Mouse (Mus musculus): ENCODE results near the gene Gxylt2. TPM values are rescaled to one million over a fixed set of nuclear protein-coding genes. Genes with fewer than 3 reads are reported as not detected.

The Gxylt2 gene
- total RNA-seq, 2 experiments from 2014 or later: 1.2 to 1.6 TPM

DNA sequence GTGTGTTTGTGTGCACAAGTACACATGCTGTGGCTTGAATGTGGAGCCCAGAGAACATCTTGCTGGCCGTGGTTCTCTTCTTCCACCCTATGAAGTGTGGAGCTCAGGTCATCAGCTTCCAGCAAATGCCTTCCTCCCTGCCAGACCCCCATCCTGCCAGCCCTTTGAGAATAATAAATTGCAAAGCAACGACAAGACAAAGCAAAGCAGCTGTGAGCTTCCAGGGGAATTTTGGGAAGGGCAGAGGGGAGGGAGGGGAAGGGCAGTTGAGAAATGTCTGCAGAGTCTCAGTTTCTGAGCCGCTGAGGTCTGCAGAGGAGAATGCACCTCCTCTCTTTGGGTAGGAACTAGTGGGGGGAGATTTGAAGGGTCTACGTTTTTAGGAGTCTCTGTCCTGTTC lies 75.9 kb downstream of the Gxylt2 start:
- no peak for TF ChIP-seq CTCF (IDR thresholded peaks at IDR 0.05)
- H3K27ac ChIP-seq: no peak overlapping the region
- DNase-seq (ENCODE audit: extremely low spot score in 1 of 2, low spot score in 2 of 2): no peak
- intact Hi-C loops (cut with DNase I): no loop called here
- no peak overlapping the region for H3K4me3 ChIP-seq

DNA sequence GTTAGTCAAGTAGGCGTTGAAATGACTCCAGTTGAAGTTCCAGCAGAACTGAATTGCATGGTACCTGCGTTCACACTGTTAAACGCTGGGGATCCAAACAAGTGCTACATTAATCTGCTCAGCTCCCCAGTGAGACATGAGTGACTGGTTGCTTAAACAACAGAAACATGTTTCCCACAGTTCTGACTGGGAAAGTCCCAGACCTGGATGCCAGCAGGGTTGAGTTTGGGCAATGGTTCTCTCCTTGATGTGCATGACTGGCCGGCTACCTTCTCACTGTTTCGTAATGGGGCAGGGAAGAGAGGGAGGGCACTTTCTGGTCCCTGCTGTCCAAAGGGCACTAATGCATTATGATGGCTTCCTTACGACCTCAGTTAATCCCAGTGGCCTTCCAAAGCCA lies 77.1 kb downstream of the Gxylt2 start:
- intact Hi-C loops (cut with DNase I): no loop called here
- no peak for TF ChIP-seq CTCF (IDR thresholded peaks at IDR 0.05)
- Histone ChIP-seq H3K4me3 (no peak overlapping the region), H3K27ac (no peak overlapping the region)
- no peak for DNase-seq (ENCODE audit: extremely low spot score in 1 of 2, low spot score in 2 of 2)

DNA sequence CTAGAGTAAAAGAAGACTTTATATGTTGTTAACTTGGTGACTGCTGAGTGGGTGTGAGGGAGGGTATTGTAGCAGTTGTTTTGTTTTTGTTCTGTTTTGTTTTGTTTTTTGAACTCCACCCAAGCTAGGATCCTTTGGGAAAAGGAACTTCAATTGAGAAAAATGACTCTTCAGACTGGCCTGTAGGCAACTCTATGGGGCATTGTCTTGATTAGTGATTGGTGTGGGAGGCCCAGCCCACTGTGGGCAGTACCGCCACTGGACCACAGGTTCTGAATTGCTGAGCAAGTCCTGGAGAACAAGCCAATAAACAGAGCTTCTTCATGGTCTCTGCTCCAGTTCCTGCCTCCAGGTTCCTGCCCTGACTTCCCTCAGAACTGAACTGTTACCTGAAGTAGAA lies 83.2 kb downstream of the Gxylt2 start:
- no peak overlapping the region for H3K4me3 ChIP-seq
- TF ChIP-seq CTCF (IDR thresholded peaks at IDR 0.05): no peak
- no peak overlapping the region for H3K27ac ChIP-seq
- intact Hi-C loops (cut with DNase I): no loop called here
- DNase-seq (ENCODE audit: extremely low spot score in 1 of 2, low spot score in 2 of 2): no peak

DNA sequence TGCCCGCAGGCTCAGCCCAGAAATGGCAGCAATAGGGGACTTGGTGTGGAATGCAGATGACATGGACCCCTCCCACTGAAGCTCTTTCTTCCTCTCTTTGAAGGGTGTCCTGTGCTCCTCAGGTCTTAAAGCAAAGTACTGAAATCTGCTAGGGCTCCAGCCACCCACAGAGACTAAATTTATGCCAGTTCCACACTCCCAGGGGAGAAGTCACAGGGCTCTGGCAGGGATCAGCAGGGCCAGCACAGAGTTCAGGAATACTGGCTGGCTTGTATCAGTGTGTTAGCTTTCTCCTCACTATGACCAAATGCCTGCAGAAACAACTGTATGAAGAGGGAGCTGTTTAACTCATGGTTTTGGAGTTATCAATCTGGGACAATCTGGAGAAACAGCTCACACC lies 84.6 kb downstream of the Gxylt2 start:
- no peak overlapping the region for H3K27ac ChIP-seq
- TF ChIP-seq CTCF (IDR thresholded peaks at IDR 0.05): no peak
- intact Hi-C loops (cut with DNase I): no loop called here
- no peak overlapping the region for H3K4me3 ChIP-seq
- DNase-seq (ENCODE audit: extremely low spot score in 1 of 2, low spot score in 2 of 2): no peak

DNA sequence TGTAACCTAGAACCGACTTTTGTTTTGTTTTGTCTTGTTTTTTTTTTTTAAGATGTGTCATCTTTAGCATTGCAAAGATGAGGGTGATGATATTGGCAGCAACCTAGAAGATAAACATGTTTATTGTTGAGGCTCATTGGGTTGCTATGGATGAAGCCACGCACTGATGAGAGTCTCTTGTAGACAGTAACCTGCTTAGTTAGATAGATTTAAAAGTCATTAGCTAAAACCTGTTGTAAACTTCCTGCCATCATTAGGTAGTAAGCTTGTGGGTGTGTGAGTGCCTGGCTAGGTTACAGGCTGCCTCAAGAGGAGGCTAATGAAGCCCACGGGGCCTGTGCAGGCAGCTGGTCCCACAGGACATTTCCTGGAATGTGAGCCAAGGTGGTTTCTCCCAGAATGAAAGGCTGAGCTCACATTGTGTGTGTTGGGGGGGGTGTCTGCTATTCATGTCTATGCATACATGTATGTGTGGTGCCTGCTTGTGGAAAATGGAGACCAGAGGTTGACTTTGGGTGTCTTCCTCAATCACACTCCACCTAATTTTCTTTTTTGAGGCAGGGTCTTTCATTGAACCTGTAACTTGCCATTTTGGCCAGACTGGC lies 87.6 kb downstream of the Gxylt2 start:
- intact Hi-C loops (cut with DNase I): no loop called here
- no peak for TF ChIP-seq CTCF (IDR thresholded peaks at IDR 0.05)
- Histone ChIP-seq H3K4me3 (no peak overlapping the region), H3K27ac (no peak overlapping the region)
- DNase-seq (ENCODE audit: extremely low spot score in 1 of 2, low spot score in 2 of 2): no peak

DNA sequence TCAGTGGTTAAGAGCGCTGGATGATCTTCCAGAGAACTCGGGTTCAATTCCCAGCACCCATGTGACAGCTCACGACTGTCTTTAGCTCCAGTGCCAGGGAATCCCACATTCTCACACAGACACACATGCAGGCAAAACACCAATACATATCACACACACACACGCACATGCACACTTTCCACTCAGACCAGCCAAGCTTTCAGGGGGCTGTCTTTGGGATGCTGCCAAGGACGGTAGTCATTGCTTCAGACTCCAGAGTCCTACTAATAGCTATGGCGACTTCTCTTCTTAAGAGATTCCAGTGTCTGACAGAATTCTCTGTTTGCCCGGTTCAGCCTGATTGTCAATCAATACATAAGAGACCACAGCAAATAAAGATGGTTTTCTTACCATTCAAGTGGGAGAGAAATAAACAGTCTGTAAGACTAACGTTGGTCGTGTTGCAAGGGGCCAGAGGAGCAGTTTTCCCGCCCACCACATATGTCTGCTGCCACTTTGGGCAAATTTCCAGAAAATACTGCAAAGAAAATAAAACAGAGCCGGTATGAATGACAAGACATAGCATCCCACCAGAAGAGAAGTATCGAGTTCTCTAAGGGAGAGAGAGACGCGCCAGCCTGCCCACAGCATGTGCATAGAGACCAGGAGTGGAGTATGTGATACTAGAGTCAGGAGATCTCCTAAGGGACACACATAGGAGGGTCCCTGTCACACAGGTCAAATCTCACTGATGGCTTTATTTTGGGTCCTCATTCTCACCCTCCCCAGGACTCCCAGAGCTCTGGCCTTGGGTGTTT lies 88.6 kb downstream of the Gxylt2 start:
- no peak overlapping the region for H3K4me3 ChIP-seq
- no peak for TF ChIP-seq CTCF (IDR thresholded peaks at IDR 0.05)
- no peak overlapping the region for H3K27ac ChIP-seq
- DNase-seq (ENCODE audit: extremely low spot score in 1 of 2, low spot score in 2 of 2): no peak
- intact Hi-C loops (cut with DNase I): no loop called here

DNA sequence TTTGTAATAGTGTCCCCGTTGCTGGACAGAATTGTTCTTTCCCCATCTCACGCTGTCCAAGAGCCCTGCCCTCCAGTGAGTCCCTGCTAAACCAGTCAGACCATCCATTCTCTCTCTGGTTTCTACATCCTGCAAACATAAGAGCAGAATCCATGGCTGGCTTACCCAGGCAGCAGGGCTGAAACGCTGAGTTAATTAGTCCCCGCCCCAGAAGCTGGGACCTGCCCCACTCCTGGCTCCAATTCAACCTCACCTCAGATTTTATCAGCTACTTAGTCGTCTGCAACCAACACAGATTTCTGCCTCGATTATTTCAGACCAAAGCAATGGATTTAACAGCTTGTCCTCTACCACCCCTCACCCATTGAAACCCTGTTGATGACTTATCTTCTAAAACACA lies 91.3 kb downstream of the Gxylt2 start:
- no peak overlapping the region for H3K4me3 ChIP-seq
- intact Hi-C loops (cut with DNase I): no loop called here
- no peak overlapping the region for H3K27ac ChIP-seq
- DNase-seq (ENCODE audit: extremely low spot score in 1 of 2, low spot score in 2 of 2): no peak
- no peak for TF ChIP-seq CTCF (IDR thresholded peaks at IDR 0.05)

DNA sequence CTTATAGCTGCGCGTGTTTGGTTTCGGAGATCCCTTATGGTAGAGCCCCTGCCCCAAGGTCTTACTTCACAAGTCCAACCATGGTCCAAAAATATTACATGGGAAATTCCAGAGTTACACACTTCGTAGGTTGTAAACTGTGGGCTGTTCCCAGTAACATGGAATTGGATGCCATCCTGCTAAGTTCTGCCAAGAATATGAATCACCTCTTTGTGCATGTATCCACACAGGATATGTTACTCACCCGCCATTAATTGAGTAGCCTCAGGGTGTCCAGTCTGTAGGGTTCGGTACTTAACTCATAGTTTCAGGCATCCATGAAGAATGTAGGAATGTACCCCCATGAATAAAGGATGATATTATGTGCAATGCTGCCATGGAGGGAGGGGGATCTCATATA lies 94.8 kb downstream of the Gxylt2 start:
- no peak for DNase-seq (ENCODE audit: extremely low spot score in 1 of 2, low spot score in 2 of 2)
- H3K27ac ChIP-seq: no peak overlapping the region
- no peak overlapping the region for H3K4me3 ChIP-seq
- intact Hi-C loops (cut with DNase I): no loop called here
- no peak for TF ChIP-seq CTCF (IDR thresholded peaks at IDR 0.05)

DNA sequence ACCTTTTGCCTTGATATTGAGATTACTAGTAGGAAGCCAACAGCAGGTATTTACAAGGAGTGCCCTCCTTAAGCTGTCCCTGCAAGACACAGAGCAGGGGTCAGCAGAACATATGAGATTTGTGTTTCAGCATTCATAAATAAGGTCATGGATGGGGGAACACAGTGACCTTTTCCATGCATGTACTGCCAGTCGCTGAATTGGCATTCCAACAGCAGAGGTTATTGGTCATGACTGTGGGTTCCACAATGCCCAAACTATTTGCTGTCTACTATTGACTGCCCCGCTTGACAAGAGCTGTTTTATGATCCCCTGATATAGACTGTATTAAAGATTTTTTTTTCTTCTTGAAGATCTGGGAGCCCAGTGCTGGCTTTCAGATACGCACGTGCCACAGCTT lies 95.2 kb downstream of the Gxylt2 start:
- TF ChIP-seq CTCF (IDR thresholded peaks at IDR 0.05): no peak
- H3K4me3 ChIP-seq: no peak overlapping the region
- no peak for DNase-seq (ENCODE audit: extremely low spot score in 1 of 2, low spot score in 2 of 2)
- H3K27ac ChIP-seq: no peak overlapping the region
- intact Hi-C loops (cut with DNase I): loop anchor here (2.0 kb wide), 1 partner anchor 67 kb away; no protein-coding TSS in a partner anchor

DNA sequence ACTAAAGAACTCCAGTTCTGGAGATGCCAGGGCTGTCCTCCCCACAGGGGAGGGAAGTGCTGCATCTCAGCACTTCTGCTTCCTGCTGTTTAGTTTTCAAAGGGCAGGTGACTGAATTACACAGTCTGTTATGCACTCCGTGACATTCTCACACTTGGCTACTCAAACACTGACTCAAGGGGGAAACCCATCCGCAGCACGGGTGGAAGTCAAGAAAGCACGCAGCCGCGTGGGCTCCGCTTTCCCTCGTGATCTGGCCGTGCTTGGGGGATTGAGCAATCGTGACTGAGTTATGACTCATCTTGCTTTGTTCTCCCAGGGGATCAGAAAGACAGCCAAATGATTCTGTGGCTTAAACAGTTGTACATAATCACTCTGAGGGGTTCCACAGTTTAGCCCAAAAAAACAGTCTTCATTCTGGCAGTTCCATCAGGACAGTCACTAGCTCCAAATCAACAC lies 96.0 kb downstream of the Gxylt2 start:
- no peak overlapping the region for H3K4me3 ChIP-seq
- peak; percentile 61 to 67 for DNase-seq (ENCODE audit: extremely low spot score in 1 of 2, low spot score in 2 of 2)
- TF ChIP-seq CTCF (IDR thresholded peaks at IDR 0.05): no peak
- H3K27ac ChIP-seq: no peak overlapping the region
- intact Hi-C loops (cut with DNase I): loop anchor here (2.0 kb wide), 1 partner anchor 68 kb away; no protein-coding TSS in a partner anchor

DNA sequence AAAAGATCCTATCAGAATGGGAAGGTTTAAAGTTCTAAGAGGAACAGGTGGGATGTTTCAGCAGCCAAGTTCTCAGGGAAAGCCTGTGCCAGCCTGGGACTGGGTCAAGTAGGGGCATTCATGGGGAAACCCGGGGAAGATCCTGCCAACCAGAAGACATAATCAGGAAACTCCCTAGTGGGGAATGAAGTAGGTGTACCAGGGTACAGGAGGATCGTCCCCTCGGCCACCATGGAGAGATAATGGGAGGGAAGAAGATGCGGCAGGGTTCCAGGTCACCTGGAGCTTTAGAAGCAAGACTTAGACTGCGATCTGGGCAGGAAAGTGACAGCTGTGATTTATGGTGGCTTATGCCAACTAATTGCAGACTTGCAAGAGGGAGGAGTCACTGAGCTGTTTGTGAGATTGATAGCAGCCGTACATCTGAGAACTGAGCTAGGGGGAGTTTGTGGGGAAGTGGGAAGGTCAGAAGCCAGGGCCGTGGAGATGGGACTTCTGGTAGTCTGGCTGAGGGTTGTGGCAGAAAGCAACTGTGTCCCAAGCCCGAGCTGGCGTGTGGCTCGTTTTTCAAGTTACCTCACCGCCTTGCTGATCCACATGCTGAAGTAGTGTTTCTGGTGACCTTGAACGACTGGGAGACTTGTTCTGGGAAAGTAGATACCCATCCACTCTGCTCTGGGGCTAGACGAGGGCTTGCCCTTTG lies 98.0 kb downstream of the Gxylt2 start:
- no peak for TF ChIP-seq CTCF (IDR thresholded peaks at IDR 0.05)
- Histone ChIP-seq H3K27ac (no peak overlapping the region), H3K4me3 (no peak overlapping the region)
- no peak for DNase-seq (ENCODE audit: extremely low spot score in 1 of 2, low spot score in 2 of 2)
- intact Hi-C loops (cut with DNase I): no loop called here

DNA sequence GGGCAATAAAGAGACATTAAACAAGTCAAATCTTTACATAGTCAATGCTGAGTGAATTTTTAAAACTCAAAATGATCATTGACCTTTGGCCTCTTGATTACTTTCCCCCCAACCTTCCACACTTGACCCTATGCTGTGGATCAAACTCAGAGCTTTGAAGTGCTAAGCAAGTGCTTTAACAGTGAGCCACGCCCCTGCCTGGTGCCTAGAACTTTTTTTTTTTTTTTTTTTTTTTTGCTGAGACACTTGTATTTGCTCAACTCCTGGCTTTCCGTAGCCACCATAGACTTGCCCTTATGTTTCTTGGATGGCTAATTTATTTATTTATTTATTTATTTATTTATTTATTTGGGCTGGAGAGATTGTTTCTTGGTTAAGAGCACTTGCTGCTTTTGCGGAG lies 98.7 kb downstream of the Gxylt2 start:
- DNase-seq (ENCODE audit: extremely low spot score in 1 of 2, low spot score in 2 of 2): no peak
- intact Hi-C loops (cut with DNase I): no loop called here
- no peak overlapping the region for H3K4me3 ChIP-seq
- no peak for TF ChIP-seq CTCF (IDR thresholded peaks at IDR 0.05)
- H3K27ac ChIP-seq: no peak overlapping the region
